Mouse (Mus musculus): ENCODE data around the gene Svs4.
"Not testable (repeated sequence)": the region's sequence is repeated elsewhere in the genome, so short reads cannot be mapped to it uniquely, and the experiment has no call there.

Svs4 gene

DNA sequence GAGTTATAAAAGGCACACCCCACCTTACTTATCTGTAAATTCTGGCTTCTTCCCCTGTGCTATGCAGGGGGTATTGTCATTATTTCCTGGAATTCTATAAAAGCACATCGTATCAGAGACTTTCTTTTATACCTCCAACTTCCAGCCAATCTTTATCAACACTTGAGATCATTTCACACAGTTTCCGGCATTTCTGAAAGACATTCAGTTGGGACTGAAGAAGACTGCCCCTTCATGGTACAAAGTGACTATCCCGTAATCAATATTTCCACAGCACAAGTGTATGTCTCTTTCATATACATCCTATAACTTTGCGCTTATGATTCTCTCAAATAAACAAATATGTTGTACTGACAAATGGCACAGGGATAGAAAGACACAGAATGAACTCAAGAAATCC is at the start of gene Svs4:
Gene Svs4 (minus strand): TSS at position 101 of the 400 bp plus-strand sequence.
- no peak for DNase-seq (ENCODE audit: low spot score)

DNA sequence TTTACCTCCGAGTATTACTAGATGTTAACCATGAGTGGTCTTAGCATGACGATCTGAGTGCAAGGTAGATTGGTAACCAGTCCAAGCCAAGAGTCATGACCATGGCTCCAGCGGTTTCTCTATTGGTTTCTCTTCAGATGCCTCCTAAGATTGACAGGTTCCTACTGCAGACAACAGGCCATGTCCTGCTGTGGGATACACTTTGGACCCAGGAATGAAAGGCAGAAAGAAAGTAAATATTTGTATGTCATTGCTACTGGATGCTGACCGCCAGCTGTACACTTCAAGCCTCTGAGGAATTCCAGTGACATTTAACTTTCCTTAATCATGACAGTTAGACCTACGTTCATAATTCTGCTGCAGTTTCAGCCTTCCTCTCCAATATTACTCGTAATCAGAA is 42.7 kb upstream of the Svs4 start:
- no peak for DNase-seq (ENCODE audit: low spot score)

DNA sequence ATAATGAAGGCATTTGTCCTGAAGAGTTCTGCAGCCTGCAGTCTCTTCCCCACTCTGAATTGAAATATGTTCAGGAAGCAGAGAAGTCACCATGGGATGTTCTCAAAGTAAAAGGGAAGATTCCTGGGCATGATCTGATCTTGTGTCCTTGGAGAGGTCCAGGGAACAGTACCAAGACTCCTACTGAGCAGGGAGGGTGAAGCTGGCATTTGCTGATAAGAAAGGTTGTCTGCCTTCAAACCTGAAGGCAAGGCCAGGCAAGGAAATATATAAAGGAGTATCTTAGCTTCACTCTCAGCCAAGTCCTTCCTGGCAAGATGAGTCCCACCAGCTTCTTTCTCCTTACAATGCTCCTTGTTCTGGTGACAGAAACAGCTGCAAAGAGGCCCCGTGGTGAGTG is 38.2 kb upstream of the Svs4 start, which contains the start of gene Svs6:
Gene Svs6 (plus strand): TSS at position 301 of the 400 bp plus-strand sequence.
- not testable (repeated sequence) for DNase-seq (ENCODE audit: low spot score)

DNA sequence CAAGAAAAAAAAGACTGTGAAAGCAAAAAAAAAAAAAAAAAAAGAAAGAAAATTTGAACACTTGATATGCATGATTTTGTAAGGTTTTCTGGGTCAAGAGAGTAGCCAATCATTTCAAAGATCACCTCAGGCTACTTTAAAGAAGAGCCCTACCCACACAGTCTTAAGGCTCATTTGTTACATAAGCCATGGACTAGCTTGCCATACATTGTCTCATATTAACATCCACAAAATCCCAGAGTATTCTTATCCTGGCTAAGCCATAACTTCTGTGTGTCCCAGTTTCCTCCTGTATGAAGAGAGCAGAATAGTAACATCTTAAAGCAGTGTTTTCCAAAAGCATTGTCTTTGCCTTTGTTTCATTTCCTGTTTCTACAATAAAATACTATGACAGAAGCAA is 37.2 kb upstream of the Svs4 start:
- DNase-seq (ENCODE audit: low spot score): not testable (repeated sequence)

DNA sequence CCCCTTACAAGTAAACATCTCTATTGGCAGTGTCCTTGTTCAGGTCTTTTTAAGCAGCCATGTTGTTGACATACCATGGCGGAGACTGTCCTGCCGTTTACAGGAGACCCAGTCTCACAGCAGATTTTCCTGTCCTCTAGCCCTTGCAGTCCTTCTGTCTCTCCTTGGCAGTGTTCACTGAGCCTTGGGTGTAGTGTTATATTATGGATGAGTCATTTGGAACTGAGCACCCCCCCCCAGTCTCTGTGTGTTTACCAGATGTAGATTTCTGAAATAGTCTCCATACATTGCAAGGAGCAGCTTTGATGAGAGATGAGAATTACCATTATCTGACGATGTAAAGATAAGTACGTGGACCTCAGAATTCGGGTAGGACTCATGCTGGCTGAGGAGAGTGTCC is 34.3 kb upstream of the Svs4 start:
- no peak for DNase-seq (ENCODE audit: low spot score)

DNA sequence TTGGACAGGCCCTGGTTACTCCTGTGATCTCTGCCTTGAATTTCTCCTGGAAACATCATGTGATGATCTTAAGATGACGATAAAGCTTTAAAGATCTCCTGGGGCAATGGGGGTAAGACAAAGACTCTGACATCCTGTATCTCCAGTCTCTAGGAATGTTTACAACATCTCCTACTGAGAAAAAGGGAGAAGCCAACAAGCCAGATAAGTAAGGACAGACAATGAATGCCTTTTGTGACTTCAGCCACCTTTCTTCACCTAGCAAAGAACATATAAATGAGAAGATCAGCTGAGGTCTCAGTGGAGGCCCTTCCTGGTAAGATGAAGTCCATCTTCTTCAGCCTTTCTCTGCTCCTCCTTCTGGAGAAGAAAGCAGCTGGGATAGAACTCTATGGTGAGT is 10.7 kb upstream of the Svs4 start, which contains the start of gene Svs3a:
Gene Svs3a (plus strand): TSS at position 301 of the 400 bp plus-strand sequence.
- DNase-seq (ENCODE audit: low spot score): not testable (repeated sequence)

DNA sequence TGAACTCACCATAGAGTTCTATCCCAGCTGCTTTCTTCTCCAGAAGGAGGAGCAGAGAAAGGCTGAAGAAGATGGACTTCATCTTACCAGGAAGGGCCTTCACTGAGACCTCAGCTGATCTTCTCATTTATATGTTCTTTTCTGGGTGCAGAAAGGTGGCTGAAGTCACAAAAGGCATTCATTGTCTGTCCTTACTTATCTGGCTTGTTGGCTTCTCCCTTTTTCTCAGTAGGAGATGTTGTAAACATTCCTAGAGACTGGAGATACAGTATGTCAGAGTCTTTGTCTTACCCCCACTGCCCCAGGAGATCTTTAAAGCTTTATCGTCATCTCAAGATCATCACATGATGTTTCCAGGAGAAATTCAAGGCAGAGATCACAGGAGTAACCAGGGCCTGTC is 21.7 kb downstream of the Svs4 start, which contains the start of gene Svs3b:
Gene Svs3b (minus strand): TSS at position 101 of the 400 bp plus-strand sequence.
- DNase-seq (ENCODE audit: low spot score): not testable (repeated sequence)

DNA sequence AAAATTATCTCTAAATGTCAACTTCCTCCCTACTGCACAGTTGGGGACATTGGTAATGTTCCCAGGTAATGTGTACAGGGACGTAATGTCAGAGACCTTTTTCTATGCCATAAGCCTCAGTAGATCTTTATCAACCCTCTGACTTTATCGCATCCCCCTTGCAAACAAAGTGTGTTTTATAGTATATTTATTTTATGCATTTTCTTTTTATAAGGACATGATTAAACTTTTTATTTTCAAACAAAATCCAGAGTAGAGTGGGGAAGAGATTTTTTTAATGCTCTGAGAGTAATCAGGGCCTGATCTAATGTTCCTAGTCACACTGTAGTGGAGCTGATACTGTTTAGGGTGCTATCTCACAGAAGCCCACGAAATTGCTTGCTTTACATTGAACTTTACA is 39.9 kb downstream of the Svs4 start, which contains the start of gene Svs2:
Gene Svs2 (minus strand): TSS at position 101 of the 400 bp plus-strand sequence.
- no peak for DNase-seq (ENCODE audit: low spot score)

DNA sequence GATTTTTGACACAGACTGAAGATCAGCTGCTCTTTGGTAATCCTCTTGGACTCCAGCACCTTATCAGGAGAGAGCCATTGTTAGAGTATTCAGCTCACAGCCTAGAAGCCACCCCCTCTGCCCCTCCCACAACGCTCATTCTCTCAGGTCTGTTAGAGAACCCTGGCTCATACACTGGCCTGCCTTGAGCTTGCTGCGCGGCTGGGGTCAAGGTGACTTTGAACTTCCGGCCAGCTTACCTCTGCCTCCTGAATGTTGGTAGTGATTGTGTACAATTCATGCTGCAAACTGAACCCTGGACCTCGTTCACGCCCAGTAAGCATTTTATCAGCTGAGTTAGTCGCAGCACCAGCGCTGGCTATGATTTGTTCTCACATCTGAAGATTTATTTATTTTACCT is 45.6 kb downstream of the Svs4 start:
- DNase-seq (ENCODE audit: low spot score): no peak

DNA sequence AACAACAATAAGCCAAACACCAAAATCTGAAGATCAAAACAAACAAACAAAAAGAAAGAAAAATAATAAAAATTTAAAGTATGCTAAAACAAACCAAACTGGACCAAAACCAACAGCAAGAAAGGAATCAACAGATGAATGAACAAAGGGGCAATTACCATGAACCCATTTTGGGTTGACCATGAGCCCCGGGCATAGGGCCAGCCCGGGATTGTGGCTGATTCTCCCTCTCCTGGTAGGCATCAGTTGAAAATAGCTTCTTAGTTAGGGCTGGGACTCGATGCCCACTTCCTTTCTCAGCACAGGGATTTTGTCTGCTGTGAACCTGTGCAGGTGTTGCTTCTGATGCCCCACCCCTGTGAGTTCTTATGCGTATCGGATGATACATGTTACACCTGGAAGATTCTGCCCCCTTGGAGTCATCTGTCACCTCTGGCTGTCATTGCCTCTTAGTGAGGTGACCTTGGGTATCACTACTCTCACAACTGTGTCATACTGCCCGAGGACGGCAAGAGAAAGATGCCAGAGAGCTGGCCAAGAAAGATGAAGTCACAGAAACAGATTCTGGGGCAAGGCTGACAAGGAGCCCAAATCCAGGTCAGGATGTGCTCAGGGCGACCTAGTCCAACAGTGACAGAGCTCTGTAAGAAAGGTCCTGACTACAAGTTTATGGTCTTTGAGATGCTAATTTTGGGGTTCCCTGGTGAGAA is 49.7 kb downstream of the Svs4 start:
- DNase-seq (ENCODE audit: low spot score): no peak
